Mouse (Mus musculus): Measurements from ENCODE around the gene Tmem210.

Tmem210 gene

DNA sequence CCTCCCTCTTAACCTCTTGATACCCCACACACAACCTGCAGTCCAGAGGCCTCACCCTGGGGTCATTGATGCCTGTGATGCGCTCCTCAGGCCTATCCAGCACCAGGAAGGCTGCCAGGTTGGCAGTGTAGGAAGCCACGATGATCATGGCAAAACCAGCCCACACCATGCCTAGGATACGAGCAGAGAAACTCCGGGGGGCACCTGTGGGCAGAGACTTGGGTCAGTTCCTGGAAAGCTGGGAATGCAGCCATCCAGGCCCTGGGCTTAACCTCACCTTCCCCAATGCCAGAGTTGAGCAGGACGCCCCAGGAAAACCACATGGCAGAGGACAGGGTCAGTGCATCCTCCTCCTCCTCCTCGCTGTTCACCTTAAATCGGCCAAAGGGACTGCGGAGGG, 9.1 kb downstream of the Tmem210 start:
- no peak for DNase-seq

DNA sequence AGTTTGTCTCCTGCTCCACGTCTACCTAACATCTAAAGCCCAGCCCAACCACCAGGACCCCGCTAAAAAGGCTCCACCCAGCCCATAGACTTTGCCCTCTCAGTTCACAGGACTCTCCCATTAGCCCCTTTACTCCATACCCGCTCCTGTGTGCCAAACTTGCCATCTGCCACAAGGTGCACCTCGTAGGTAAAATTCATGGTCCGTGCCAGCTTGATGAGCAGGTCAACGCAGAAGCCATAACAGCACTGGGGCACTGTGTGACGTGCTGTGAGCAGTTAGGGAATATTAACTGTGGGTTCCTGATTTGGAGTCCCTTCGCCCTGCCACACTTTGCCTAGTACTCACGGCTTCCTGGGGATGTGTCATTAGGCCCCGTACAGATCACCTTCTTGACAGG, 10.1 kb downstream of the Tmem210 start:
- no peak for DNase-seq

DNA sequence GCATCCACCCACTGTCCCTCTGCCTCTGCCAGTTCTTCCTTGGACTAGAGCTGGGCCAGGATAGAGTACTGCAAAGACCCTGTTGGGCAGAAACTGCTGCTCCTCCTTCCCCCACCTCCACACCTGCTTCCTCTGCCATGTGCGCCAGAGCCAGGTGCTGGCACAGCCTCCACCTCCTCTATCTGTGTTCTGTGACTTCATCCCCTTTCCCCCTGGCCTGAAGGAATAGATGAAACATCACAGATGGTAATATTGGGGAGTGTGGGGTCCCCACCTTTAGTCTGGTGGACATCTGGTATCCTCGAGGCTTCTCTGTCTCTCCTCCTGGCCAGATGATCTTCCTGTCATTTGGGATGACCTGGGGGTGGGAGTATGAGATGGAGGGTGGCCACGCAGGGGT, 15.5 kb downstream of the Tmem210 start:
- DNase-seq = no peak

DNA sequence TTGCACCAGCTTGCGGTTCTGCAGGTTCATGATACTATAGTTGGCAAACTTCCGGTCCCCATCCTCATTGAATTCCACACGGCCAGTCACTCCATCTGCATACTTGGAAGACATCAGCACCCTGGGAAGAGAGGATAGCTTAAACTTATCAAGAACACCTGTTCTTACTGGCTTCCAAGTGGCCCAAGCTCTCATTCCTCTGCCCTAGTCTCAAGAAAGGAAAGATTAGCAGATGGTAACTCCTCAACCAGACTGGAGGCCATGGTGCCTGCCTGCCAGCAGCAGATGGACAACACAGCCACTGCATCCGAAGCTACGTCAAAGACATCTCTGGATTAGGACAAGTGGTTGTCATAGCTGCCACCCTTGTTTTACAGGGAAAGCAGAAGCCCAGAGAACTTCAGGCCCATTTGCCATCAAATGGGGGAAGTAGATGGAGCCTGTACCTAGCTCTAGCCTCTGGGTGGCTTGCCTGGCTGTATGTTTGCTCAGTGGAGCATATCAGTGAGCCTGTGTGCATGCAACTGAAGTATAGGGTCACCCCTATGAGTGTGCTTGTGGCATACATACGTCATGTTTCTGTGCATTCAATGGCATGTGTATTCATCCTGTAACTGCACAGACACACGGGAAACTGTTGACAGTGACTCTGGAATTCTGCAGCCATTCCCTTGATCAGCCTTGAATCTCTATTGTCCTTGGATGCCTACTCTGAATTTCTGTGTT, 16.1 kb downstream of the Tmem210 start:
- DNase-seq = no peak

DNA sequence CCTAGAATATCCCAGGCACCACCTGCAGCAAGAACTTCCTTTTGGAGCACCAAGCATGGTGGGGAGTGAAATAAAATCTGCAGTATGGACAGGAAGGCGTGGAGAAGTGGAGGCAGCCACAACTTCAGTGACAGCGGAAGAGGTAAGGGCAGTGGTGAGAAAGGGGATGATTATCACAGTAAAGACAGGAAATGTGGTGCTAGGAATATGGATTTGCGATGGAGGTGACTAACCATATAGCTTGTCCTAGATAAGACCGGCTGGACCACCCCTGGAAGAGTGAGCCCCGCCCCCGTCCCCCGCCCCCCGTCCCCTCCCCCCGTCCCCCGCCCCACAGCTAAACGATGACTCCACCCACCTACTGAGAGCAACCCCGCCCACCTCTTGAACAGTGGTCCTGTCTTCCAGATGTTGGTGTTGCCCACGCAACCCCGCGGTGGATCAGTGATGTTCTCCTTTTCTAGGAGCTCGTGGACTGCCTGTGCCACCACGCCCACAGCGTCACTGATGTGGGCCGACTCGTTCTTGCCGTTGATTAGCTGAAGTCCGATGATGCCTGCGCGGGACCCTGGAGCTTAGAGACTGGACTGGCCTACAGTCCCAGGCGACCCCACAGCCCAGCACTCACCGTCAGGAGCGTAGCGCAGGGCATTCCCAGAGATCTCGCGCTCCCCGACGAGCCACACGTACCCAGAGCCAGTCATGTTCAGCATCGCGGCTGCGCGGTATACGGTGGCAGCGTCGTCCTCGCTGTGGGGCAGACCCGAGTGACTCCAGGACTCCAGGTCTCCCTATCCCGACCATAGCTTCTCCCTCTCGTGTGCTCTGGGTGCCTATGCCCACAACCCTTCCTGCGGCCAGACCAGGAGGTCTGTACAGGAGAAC, 17.0 kb downstream of the Tmem210 start:
- DNase-seq = peak; percentile 53 to 68

DNA sequence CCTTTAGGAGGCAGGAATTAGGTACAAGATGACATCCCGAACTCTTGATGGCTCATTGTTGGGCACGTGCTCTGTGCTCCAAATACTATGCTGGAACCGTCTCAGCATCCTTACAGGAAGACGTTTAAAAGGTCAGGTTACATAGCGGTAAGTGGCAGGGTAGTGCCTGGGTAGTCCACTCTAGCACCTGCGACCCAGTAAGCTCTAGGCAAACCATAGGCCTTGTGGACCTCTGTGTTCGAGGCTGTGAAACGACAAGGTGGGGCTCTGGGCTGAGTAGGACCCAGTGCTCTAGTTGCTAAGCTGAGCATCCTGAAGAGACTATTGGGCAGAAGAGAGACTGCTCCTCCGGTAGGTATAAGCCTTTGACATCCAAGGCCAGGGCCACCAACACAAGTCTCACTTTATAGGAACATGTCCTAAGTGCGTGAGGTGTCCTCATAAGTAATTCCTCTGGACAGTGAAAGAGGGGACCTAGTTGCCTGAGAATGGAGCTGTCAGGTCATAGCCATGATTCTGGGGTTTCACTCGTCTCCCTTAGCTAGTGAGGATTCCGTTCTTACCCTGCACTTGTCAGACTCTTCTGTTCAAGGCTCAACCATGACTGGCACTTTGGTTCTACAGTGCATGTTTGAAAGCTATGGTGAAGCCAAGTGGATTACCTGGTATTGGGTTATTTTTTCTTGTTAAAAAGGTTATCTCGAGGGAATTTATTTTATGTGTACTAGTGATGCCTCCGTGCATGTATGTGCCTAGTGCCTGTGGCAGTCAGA, 17.8 kb downstream of the Tmem210 start:
- no peak for DNase-seq

DNA sequence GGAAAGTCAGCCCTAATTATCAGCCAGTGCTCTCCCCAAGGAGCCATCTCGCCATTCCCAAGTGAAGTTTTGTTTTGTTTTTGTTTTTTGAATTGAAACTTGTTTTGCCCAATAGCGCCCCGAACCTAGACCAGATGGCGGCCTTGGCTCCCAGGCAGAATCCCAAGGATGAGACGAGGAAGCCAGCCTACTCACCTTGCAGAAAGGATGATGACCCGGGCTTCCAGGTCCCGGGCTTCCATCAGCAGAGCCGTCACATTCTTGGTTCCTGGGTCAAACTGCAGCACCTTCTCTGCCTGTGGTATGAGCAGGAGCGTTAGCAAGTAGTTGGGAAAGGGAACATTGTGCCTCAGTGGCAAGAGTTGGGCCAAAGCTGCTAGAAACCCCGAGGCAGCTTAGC, 22.2 kb downstream of the Tmem210 start:
- no peak for DNase-seq

DNA sequence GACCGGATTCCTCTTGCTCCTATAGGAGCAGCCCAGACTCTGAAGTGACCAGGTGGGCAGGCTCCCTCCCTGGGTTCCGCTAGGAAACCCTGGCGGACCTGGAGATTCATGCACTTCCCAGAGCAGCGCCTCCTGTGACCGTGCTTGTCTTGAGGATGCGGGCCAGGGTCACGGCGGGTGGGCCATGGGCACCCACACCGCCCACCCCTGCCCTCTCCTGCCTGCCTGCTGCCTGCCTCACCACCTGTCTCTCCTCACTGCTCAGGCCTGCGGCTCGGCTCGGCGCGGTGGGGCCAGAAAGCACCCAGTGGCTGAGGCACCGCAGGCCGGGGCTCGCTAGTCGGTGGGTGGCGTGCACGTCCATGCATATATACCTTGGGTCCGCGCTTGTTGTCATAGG, 23.0 kb downstream of the Tmem210 start:
- DNase-seq = no peak

DNA sequence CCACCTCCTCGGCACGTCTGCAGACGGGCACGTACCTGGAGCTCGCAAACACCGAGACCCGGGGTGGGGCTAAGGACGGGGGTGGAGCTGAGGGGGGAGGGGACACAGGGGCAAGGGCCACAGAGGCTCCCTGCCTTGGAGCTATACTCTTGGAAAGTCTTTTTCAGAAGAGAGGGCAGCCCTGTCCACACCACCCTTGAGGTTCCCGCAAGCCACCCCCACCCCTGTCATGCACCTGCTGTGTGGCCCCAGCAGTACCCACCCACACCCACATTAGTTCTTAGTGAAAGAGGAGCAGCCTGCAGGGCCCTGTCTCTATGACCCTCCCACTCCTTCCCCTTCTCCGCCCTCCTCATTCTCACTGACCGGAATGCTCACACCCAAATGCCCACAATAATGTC, 23.5 kb downstream of the Tmem210 start:
- DNase-seq = no peak

DNA sequence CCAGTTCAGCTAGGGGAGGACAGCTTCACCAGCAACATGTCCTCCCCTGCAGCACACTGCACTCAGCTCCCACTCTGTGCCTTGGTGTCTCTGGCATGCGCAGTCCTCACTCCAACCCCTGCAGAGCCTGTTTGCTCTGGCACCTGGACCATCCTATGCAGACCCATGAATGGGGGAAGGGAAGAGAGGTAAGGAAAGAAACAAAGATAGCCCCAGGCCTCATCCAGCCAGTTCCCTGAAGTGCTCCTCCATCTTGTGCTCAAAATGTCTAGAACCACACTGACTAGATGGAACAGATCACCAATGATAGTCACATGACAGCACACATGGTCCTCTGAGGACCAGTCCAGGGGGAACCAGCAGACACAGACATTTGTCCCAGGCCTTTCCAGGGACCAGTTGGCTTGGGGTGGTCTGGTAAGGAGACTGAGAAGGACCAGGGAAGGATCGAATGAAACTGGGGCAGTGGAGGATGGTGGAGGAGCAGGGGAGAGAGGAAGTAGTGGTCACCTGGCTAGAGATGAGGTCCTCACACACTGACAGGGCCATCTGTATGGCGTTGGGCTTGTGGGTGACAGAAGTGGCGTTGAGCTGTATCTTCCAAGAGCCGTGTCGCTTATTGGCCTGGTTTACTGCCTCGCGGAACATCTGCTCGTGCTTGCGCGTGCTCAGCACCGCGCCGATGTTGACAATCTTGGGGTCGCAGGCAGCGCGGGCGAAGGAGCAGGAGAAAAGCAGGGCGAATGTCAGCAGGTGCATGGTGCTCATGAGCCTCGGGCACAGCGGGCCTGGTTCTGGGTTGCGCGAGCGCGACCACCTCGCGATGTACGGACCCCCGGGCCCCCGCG, 30.4 kb downstream of the Tmem210 start:
- DNase-seq = no peak

DNA sequence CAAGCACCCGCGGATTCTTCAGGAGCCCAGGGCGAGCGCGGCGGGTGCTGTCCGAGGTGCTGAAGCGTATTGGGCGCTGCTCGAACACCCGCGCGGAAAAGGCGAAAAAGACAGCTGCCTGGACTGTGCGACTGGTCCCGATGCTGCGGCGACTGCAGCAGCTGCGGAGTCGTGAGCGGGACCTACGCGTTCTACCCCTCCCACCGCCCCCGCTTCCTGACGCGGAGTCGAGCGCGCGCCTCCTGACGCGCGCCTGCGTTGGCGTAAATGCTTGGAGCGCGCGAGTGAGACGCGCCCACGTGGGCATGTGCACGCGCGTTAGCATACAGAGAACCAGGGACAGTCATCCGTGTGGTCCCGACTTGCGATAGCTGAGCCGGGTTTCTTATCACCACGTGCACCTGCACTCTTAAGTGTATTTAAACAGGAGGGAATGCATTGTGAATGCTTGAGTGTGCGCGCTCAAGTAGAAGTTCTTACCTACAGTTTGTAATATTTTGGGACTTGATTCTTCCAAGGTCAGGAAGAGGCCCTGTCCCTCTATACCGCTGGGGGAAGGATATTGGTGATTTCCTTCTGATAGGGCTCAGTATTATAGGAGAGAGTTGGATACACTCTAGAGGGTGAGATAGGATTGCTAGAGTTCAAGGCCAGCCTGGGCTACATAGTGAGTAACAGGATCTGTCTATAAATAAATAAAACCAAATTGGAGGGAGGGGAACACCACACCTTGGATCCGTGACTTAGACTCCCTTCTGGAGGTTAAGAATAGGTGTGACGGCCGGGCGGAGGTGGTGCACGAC, 31.2 kb downstream of the Tmem210 start, which contains the start of gene Grin1:
Gene Grin1 (minus strand): TSS at position 217 of the 803 bp plus-strand sequence.
- DNase-seq = peak; percentile 86 to 88

DNA sequence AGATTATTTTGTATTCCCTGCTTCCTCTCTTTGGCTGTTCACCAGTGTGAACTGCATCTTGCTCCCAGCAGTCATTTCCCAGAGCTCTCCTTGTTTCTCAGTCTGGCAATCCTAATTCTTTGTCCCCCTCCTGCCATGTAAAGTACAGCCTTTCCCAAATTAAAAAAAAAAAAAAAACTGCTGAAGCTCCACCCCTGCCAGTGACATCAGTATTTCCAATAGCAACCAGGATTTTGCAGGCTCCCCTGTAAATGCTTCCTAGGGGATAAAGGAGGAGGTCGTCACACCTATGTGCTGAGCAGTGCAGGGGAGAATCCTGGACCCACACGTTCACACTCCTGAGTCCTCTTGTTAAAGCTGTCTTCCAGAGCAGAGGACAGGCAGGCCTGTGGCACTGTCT, 32.1 kb downstream of the Tmem210 start:
- DNase-seq = no peak

DNA sequence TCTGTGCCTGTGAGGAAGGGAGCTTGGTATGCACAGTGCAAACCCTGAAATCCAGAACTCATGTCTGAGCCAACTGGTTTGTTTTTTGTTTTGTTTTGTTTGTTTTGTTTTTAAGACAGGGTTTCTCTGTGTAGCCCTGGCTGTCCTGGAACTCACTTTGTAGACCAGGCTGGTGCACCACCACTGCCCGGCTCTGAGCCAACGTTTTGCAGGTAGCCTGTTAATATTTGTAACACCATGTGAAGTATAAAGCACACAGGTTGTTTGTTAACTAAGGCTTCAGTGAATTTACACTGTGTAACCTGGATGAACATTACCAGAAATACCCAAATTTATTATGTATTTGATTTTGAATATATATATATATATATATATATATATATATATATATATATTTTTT, 38.1 kb downstream of the Tmem210 start:
- DNase-seq = no peak

DNA sequence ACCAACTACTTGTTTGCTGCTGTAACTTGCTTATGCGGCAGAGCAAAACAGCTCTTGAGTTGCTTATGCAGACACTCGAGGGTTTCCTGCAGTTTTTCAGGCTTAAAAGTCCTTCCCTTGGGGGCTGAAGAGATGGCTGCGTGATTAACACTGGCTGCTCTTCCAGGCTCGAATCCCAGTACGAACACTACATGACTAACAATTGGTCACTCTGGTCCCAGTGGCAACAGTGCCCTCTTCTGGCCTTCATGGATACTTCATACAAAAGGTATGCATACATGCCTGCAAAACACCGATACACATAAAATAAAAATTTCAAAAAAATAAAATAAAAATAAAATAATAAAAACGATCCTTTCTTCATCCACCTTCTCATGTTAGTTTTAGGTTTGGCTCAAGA, 40.5 kb downstream of the Tmem210 start:
- DNase-seq = peak; percentile 39 to 47

DNA sequence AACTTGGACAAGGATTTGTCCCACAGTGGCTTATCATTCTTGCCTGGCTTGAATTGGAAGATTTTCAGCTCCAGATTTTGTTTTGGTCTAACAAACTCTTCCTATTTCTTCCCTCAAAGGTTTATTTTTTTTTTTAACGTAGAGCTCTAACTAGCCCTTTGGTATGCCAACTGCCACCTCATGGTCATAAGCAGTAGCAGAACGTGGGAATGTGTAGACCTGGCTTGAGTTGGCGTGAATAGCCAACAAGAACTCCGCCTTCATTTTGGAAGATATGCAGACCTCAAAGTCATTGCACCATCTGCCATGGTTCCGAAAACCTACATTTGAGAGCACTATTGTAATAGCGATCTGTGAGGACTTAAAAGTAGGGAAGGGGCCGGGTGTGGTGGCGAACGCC, 43.5 kb downstream of the Tmem210 start:
- no peak for DNase-seq

DNA sequence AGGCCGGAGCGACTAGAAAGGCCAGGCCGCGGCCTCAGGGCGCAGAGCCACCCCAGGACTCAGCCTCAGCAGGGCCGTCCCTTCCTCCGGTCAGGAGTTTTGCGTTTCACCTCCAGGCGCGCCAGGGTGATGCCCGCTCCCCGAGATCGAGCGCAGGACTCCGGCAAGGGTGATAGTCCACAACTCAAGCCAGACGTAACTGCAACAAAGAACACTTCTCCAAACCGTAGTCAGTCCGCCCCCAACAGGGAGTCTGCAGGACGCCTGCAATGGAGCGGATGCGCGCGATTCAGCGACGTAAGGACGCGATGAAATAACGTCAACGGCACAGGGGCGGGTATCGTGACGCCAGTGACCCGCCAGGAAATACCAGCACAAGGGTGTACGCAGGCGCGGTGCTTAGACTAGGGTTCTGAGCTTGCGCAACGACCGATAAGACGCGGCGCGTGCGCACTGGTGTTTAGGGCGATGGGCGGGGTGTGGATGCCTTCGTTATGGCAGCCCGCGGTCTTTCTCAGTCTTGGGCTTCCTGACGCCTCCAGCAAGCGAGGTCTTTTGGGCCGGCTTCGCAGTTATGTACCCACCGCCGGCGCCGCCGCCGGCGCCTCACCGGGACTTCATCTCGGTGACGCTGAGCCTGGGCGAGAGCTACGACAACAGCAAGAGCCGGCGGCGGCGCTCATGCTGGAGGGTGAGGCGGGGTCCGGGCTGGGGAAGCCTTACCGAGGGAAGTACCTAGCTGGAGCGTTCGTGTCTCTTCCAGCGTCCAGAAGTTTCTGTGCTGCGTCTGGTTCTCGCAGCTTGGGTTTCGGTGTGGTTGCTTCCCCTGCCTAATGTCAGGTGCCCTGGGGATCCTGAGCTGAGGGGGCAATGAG, 44.6 kb downstream of the Tmem210 start, which contains the start of gene Man1b1:
Gene Man1b1 (plus strand): TSS at position 53 of the 875 bp plus-strand sequence.
- DNase-seq = peak; percentile 100

DNA sequence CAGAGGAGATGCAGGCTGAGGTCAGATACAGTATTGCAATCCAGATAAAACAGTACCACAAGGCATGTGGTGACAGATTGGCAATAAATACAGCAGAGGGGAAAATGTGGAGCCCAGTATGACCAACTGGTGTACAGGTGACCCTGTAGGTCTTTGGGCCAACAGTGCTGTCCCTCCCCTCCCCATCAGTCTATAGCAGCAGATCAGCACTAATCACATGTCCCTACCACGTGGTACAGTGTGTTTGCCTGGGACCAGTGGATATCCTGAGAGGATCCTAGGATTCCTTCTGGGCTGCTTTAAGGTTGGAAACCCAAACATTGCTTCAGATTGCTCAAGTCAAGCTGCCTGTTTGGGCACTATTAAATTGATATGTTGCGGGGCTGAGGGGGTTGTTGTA, 45.6 kb downstream of the Tmem210 start:
- no peak for DNase-seq

DNA sequence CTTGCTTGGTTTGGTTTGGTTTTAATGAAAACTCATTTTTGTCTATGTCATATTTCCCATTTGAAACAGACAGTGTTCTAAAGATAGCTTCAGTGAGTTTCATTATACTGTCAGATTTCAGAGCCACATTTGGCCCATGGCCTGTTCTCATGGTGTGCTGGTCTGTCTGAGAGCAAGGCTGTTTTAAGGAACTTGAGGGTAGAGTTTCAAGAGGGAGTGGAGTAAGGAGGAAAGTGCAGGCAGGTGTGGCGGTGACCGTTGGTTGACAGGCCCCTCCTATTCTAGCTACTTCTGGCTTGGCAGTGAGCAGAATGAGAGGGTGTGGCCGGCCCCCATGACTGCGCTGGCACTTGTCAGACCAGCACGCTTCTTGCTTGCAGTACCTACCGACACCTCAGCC, 50.4 kb downstream of the Tmem210 start:
- no peak for DNase-seq

Data from kidney, postnatal 4 days (tissue).